Mouse (Mus musculus) stomach, adult 2 months (tissue): Measurements from ENCODE around the gene Cldn12. TPM values are rescaled to one million over a fixed set of nuclear protein-coding genes. Genes with fewer than 3 reads are reported as not detected.

Experiments used
- polyA plus RNA-seq: library from polyadenylated mRNA; depleted of rRNA; stranded (reverse); fragments of >200 nt; gene quantifications from 2 replicates; pipeline ENCODE4 v1.2.3, GENCODE M21; 2012; rRNA removed

The Cldn12 gene
- 5.7 and 5.8 TPM in 2 replicates for polyA plus RNA-seq

GRCm38 (mm10) chr5:5514196-5515076 is at the start of gene Cldn12:
Cldn12 (minus strand) TSS chr5:5514958.

GRCm38 (mm10) chr5:5559079-5559740 is 44.5 kb upstream of the Cldn12 start, which contains the start of gene Gtpbp10:
Gtpbp10 (minus strand) TSS chr5:5559538.

GRCm38 (mm10) chr5:5479043-5479442 is 35.7 kb downstream of the Cldn12 start, which contains the start of gene 1700015F17Rik:
1700015F17Rik (minus strand) TSS chr5:5479143.

Other genes with a start within 250 kb of the Cldn12 start
- gene Cdk14, start 94.6 kb downstream of the Cldn12 start, polyA plus RNA-seq = 0.49 and 1.00 TPM in 2 replicates
- gene 1700015F17Rik, start 35.8 kb downstream of the Cldn12 start, polyA plus RNA-seq = not detected in 2 replicates
- 0.04 and 0.50 TPM in 2 replicates for gene Gtpbp10, start 44.6 kb upstream of the Cldn12 start, polyA plus RNA-seq
- 0.17 and 0.18 TPM in 2 replicates for gene Gm8773, start 58.8 kb upstream of the Cldn12 start, polyA plus RNA-seq
- gene Cfap69, start 149.3 kb upstream of the Cldn12 start, polyA plus RNA-seq = 3.2 and 3.6 TPM in 2 replicates
- 1.3 and 2.2 TPM in 2 replicates for gene Steap2, start 179.6 kb upstream of the Cldn12 start, polyA plus RNA-seq
- gene Steap1, start 234.4 kb upstream of the Cldn12 start, polyA plus RNA-seq = 0.63 and 1.1 TPM in 2 replicates